Mouse (Mus musculus) limb, embryonic 14.5 days (tissue): ENCODE results near the gene Ubxn11. TPM values are rescaled to one million over a fixed set of nuclear protein-coding genes. Genes with fewer than 3 reads are reported as not detected.

ENCODE experiments used
- ATAC-seq: fragments of 200-750 bp; cut with Nextera tagmentation; 2 replicates; pipeline ENCODE4 v1.8.0; 2017; ENCODE audit warnings: low read depth, moderate number of reproducible peaks, moderate TSS enrichment; ENCODE audit not compliant: low FRiP score
- DNase-seq: peaks from one replicate; pipeline ENCODE4 v3.0.0-alpha.2; 2015; ENCODE audit warnings: low spot score
- H3K27ac ChIP-seq: fragments of 300-500 bp; sonication (generic); replicated peaks from 2 replicates; pipeline ENCODE4 v1.5.1; 2014; ENCODE audit warnings: low read depth, mild to moderate bottlenecking, low read length, moderate library complexity, mixed read lengths
- H3K27me3 ChIP-seq: fragments of 300-500 bp; sonication (generic); 2 replicates; pipeline ENCODE4 v1.6.1; 2014; ENCODE audit warnings: low read length, mixed read lengths; ENCODE audit not compliant: control insufficient read depth, insufficient read depth
- H3K36me3 ChIP-seq: fragments of 300-500 bp; sonication (generic); 2 replicates; pipeline ENCODE4 v1.6.1; 2014; ENCODE audit warnings: mild to moderate bottlenecking, low read length, moderate library complexity, mixed read lengths; ENCODE audit not compliant: control insufficient read depth, insufficient read depth
- H3K4me1 ChIP-seq: fragments of 300-500 bp; sonication (generic); 2 replicates; pipeline ENCODE4 v1.6.1; 2014; ENCODE audit warnings: antibody characterized with exemption, low read length, mixed read lengths; ENCODE audit not compliant: control insufficient read depth, insufficient read depth
- H3K4me2 ChIP-seq: fragments of 300-500 bp; sonication (generic); replicated peaks from 2 replicates; pipeline ENCODE4 v1.6.1; 2014; ENCODE audit warnings: low read depth, mild to moderate bottlenecking, low read length, moderate library complexity; ENCODE audit not compliant: severe bottlenecking
- H3K4me3 ChIP-seq: fragments of 300-500 bp; sonication (generic); replicated peaks from 2 replicates; pipeline ENCODE4 v1.5.1; 2014; ENCODE audit warnings: low read length
- H3K9ac ChIP-seq: fragments of 300-500 bp; sonication (generic); 2 replicates; pipeline ENCODE4 v1.6.1; 2014; ENCODE audit warnings: mild to moderate bottlenecking, low read depth, low read length, moderate library complexity; ENCODE audit not compliant: severe bottlenecking
- H3K9me3 ChIP-seq: fragments of 300-500 bp; sonication (generic); 2 replicates; pipeline ENCODE4 v1.6.1; 2016; ENCODE audit warnings: low read length; ENCODE audit not compliant: control insufficient read depth
- POLR2A ChIP-seq: fragments of 200-500 bp; IDR thresholded peaks from 2 replicates; pipeline ENCODE4 v1.8.0; 2012; ENCODE audit warnings: inconsistent platforms, mild to moderate bottlenecking, moderate library complexity, borderline replicate concordance; ENCODE audit not compliant: insufficient read depth, insufficient read length; ENCODE audit errors: extremely low read depth
- WGBS: fragments of 180-500 bp; shearing (Covaris S2); extraction: QIAGEN DNeasy Blood & Tissue Kit; methylation state at CpG from one replicate; pipeline ENCODE4 v1.1.7; 2014; 5-methylcytosine and 5-hydroxymethylcytosine counted together
- polyA plus RNA-seq, 2 experiments: library from polyadenylated mRNA; depleted of rRNA in 1 of 2; stranded (reverse) in 1 of 2; unstranded in 1 of 2; fragments of >200 nt; fragmentation: Nextera tagmentation in 1 of 2; extraction: Ambion mirVana in 1 of 2; gene quantifications; 2 replicates each; pipeline versions ENCODE4 v1.2.1 to v1.2.3; 2012 to 2014

Gene Ubxn11
- polyA plus RNA-seq, 2 experiments, result 7.6 to 21.9 TPM

GRCm38 (mm10) chr4:134092382-134093288 lies 9.7 kb upstream of the Ubxn11 start:
- DNase-seq, result no peak
- Histone ChIP-seq H3K9ac (no peak overlapping the region), H3K4me2 (no peak overlapping the region), H3K4me1 (no peaks in the 10 kb centered on the region), H3K4me3 (no peak overlapping the region), H3K27me3 (no peaks in the 10 kb centered on the region), H3K36me3 (no peaks in the 10 kb centered on the region), H3K9me3 (no peaks in the 10 kb centered on the region), H3K27ac (no peak overlapping the region)
- 76% methylated on average over 6 of the region's 6 CpGs for WGBS
- ATAC-seq, result no peak
- no peak for TF ChIP-seq POLR2A

- H3K27me3 ChIP-seq, result no peaks in the 10 kb centered on the region
These were observed 8.3 kb upstream of the Ubxn11 start for GRCm38 (mm10) chr4:134094004-134094564.

GRCm38 (mm10) chr4:134094923-134095547 lies 7.3 kb upstream of the Ubxn11 start, which contains the start of gene Cd52:
Gene Cd52, minus strand, starts transcription at chr4:134095082.
- 56% methylated on average over 3 of the region's 3 CpGs for WGBS
- Histone ChIP-seq H3K9ac (no peak within 1 kb of the TSS), H3K27ac (no peak within 1 kb of the TSS), H3K9me3 (no peaks in the 10 kb centered on the region), H3K36me3 (no peaks in the 10 kb centered on the region), H3K27me3 (no peaks in the 10 kb centered on the region), H3K4me1 (no peaks in the 10 kb centered on the region), H3K4me2 (no peak within 1 kb of the TSS), H3K4me3 (no peak within 1 kb of the TSS)
- no peak for DNase-seq
- no peak for ATAC-seq
- TF ChIP-seq POLR2A, result no peak

More at GRCm38 (mm10) chr4:134094004-134094564, 8.3 kb upstream of the Ubxn11 start:
- Histone ChIP-seq H3K4me2 (no peak overlapping the region), H3K9me3 (no peaks in the 10 kb centered on the region), H3K9ac (no peak overlapping the region), H3K4me1 (no peaks in the 10 kb centered on the region), H3K27ac (no peak overlapping the region), H3K36me3 (no peaks in the 10 kb centered on the region), H3K4me3 (no peak overlapping the region)
- DNase-seq, result no peak
- WGBS, result 78% methylated on average over 7 of the region's 7 CpGs
- ATAC-seq, result no peak
- TF ChIP-seq POLR2A, result no peak

DNA sequence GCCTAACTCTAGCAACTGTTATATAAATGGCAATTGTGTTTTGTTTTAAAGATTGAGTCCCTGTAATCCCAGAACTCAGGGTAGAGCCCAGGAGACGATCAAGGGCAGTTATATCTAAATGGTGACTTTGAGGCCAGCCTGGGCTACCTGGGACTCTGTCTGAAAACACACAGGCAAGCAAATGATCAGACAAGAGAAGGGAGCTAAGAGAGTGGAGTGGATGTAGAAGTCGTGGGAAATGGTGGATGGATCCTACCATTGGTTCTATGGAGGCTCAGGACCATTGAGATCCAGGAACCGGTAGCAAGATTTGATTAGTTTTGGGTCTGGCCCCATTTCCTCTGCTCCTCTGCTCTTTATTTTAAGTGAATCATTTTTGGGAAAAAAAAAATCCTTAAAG lies 6.2 kb upstream of the Ubxn11 start:
- Histone ChIP-seq H3K9me3 (no peaks in the 10 kb centered on the region), H3K4me2 (no peak overlapping the region), H3K4me1 (no peaks in the 10 kb centered on the region), H3K27me3 (no peaks in the 10 kb centered on the region), H3K27ac (no peak overlapping the region), H3K36me3 (no peaks in the 10 kb centered on the region), H3K4me3 (no peak overlapping the region), H3K9ac (no peak overlapping the region)
- TF ChIP-seq POLR2A, result no peak
- 76% methylated on average over 3 of the region's 3 CpGs for WGBS
- no peak for ATAC-seq
- DNase-seq, result no peak

DNA sequence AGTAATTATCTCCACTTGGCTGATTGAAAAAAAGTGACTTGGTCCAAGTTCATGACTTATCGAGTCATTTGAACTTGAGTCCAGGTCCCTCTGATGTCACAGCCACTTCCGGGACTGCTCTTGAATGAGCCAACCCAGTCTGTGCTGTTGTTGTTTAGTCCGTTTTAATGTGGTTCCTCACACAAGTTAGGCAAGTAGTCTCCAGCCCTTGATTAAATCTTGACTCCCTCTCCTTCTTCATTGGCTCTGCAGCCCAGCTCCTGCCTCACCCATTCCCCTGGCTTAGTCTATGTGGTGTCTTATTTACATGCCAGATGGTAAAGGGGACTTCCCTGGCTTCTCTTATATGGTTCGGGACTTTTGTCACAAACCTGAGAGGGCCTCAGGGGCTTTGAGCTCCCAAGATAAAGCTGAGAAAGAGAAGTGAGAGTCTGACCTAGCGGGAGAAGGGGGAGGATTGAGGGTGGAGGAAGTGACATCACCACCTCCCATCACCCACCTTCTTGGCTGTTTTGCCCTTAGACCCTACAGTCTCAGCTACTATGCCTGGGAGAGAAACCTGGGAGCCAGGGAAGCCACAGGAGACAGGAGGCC lies 5.3 kb upstream of the Ubxn11 start:
- Histone ChIP-seq H3K4me1 (no peaks in the 10 kb centered on the region), H3K4me3 (no peak overlapping the region), H3K27ac (no peak overlapping the region), H3K4me2 (no peak overlapping the region), H3K9ac (no peak overlapping the region), H3K27me3 (no peaks in the 10 kb centered on the region), H3K36me3 (no peaks in the 10 kb centered on the region), H3K9me3 (no peaks in the 10 kb centered on the region)
- no peak for TF ChIP-seq POLR2A
- no peak for ATAC-seq
- no peak for DNase-seq
- 66% methylated on average over 5 of the region's 5 CpGs for WGBS
